Mouse (Mus musculus) forebrain, embryonic 10.5 days (tissue): ENCODE measurements around the gene Myod1. TPM values are rescaled to one million over a fixed set of nuclear protein-coding genes. Genes with fewer than 3 reads are reported as not detected.

Experiments used
- DNase-seq: peaks from one replicate; pipeline ENCODE4 v3.0.0-alpha.2; 2017; ENCODE audit warnings: low spot score; ENCODE audit errors: extremely low spot score
- H3K27ac ChIP-seq: fragments of 300-500 bp; sonication (generic); 2 replicates; pipeline ENCODE4 v1.5.1; 2016; ENCODE audit warnings: mild to moderate bottlenecking
- H3K27me3 ChIP-seq: fragments of 300-500 bp; sonication (generic); 2 replicates; pipeline ENCODE4 v1.6.1; 2016; ENCODE audit warnings: mild to moderate bottlenecking; ENCODE audit not compliant: poor library complexity, severe bottlenecking
- H3K36me3 ChIP-seq: fragments of 300-500 bp; sonication (generic); replicated peaks from 2 replicates; pipeline ENCODE4 v1.6.1; 2016; ENCODE audit warnings: mild to moderate bottlenecking, moderate library complexity
- H3K4me1 ChIP-seq: fragments of 300-500 bp; sonication (generic); 2 replicates; pipeline ENCODE4 v1.6.1; 2016
- H3K4me3 ChIP-seq: fragments of 300-500 bp; sonication (generic); 2 replicates; pipeline ENCODE4 v1.5.1; 2016; ENCODE audit warnings: mild to moderate bottlenecking, moderate library complexity
- H3K9me3 ChIP-seq: fragments of 300-500 bp; sonication (generic); 2 replicates; pipeline ENCODE4 v1.6.1; 2016; ENCODE audit warnings: mild to moderate bottlenecking, moderate library complexity
- WGBS: fragments of 180-500 bp; shearing (Covaris S2); methylation state at CpG from one replicate; pipeline ENCODE4 v1.1.7; 2016; 5-methylcytosine and 5-hydroxymethylcytosine counted together
- polyA plus RNA-seq: library from polyadenylated mRNA; unstranded; fragments of >200 nt; fragmentation: Nextera tagmentation; extraction: Ambion mirVana; gene quantifications from 2 replicates; pipeline ENCODE4 v1.2.1, GENCODE M21; 2016

Gene Myod1
- polyA plus RNA-seq, 1 experiment from 2014 or later, result not detected

- no peak for DNase-seq
- Histone ChIP-seq H3K36me3 (no peaks in the 10 kb centered on the region), H3K9me3 (no peaks in the 10 kb centered on the region), H3K4me1 (peaks cover 25% of the 10 kb centered on the region), H3K27me3 (peaks cover 73% of the 10 kb centered on the region), H3K27ac (no peak overlapping the region), H3K4me3 (no peak overlapping the region)
- WGBS, result 73% methylated on average over 4 of the region's 4 CpGs
Observed at GRCm38 (mm10) chr7:46394933-46395332, 18.7 kb downstream of the Myod1 start.

GRCm38 (mm10) chr7:46395571-46395970, 19.3 kb downstream of the Myod1 start:
- H3K4me1 ChIP-seq, result peaks cover 25% of the 10 kb centered on the region
- peak overlapping the region; percentile 66 for H3K4me3 ChIP-seq
- H3K9me3 ChIP-seq, result no peaks in the 10 kb centered on the region
- no peaks in the 10 kb centered on the region for H3K36me3 ChIP-seq
- H3K27me3 ChIP-seq, result peaks cover 79% of the 10 kb centered on the region
- no peak for DNase-seq
- 46% methylated on average over 6 of the region's 6 CpGs for WGBS
- no peak overlapping the region for H3K27ac ChIP-seq

GRCm38 (mm10) chr7:46396231-46396927, 20.1 kb downstream of the Myod1 start, which contains the start of gene Kcnc1:
Kcnc1 (plus strand) TSS chr7:46396497.
- WGBS, result under 1% methylated on average over 92 of the region's 93 CpGs
- H3K9me3 ChIP-seq, result no peaks in the 10 kb centered on the region
- H3K4me3 ChIP-seq, result peak within 1 kb of the TSS; percentile 66
- H3K4me1 ChIP-seq, result peaks cover 25% of the 10 kb centered on the region
- peaks cover 85% of the 10 kb centered on the region for H3K27me3 ChIP-seq
- no peaks in the 10 kb centered on the region for H3K36me3 ChIP-seq
- DNase-seq, result peak; percentile 79
- H3K27ac ChIP-seq, result peak within 1 kb of the TSS; percentile 77

- 3% methylated on average over 64 of the region's 64 CpGs for WGBS
- Histone ChIP-seq H3K27ac (peak overlapping the region; percentile 77), H3K9me3 (no peaks in the 10 kb centered on the region), H3K4me1 (peaks cover 25% of the 10 kb centered on the region), H3K36me3 (no peaks in the 10 kb centered on the region), H3K27me3 (peaks cover 88% of the 10 kb centered on the region), H3K4me3 (peak overlapping the region; percentile 66)
- no peak for DNase-seq
Observed at GRCm38 (mm10) chr7:46396928-46397731, 20.9 kb downstream of the Myod1 start.

- Histone ChIP-seq H3K36me3 (no peaks in the 10 kb centered on the region), H3K4me3 (peak overlapping the region; percentile 66), H3K4me1 (peaks cover 25% of the 10 kb centered on the region), H3K27ac (no peak overlapping the region), H3K27me3 (peaks cover 86% of the 10 kb centered on the region), H3K9me3 (no peaks in the 10 kb centered on the region)
- DNase-seq, result no peak
- 14% methylated on average over 70 of the region's 70 CpGs for WGBS
Observed at GRCm38 (mm10) chr7:46397732-46398333, 21.6 kb downstream of the Myod1 start.

GRCm38 (mm10) chr7:46398612-46399011, 22.3 kb downstream of the Myod1 start:
- Histone ChIP-seq H3K27ac (no peak overlapping the region), H3K4me3 (no peak overlapping the region), H3K27me3 (peaks cover 79% of the 10 kb centered on the region), H3K36me3 (no peaks in the 10 kb centered on the region), H3K9me3 (no peaks in the 10 kb centered on the region), H3K4me1 (peaks cover 25% of the 10 kb centered on the region)
- DNase-seq, result no peak
- WGBS, result 73% methylated on average over 4 of the region's 4 CpGs

GRCm38 (mm10) chr7:46399676-46400075, 23.4 kb downstream of the Myod1 start:
- WGBS, result 91% methylated on average over 1 of the region's 1 CpGs
- no peaks in the 10 kb centered on the region for H3K9me3 ChIP-seq
- no peak overlapping the region for H3K4me3 ChIP-seq
- DNase-seq, result no peak
- no peaks in the 10 kb centered on the region for H3K36me3 ChIP-seq
- H3K4me1 ChIP-seq, result peaks cover 25% of the 10 kb centered on the region
- peaks cover 69% of the 10 kb centered on the region for H3K27me3 ChIP-seq
- H3K27ac ChIP-seq, result no peak overlapping the region

GRCm38 (mm10) chr7:46400346-46400745, 24.1 kb downstream of the Myod1 start:
- H3K4me1 ChIP-seq, result peaks cover 25% of the 10 kb centered on the region
- H3K27ac ChIP-seq, result no peak overlapping the region
- DNase-seq, result no peak
- H3K36me3 ChIP-seq, result no peaks in the 10 kb centered on the region
- no peaks in the 10 kb centered on the region for H3K9me3 ChIP-seq
- peaks cover 68% of the 10 kb centered on the region for H3K27me3 ChIP-seq
- 59% methylated on average over 8 of the region's 8 CpGs for WGBS
- no peak overlapping the region for H3K4me3 ChIP-seq

- WGBS, result 73% methylated on average over 3 of the region's 3 CpGs
- Histone ChIP-seq H3K9me3 (no peaks in the 10 kb centered on the region), H3K27ac (no peak overlapping the region), H3K27me3 (peaks cover 56% of the 10 kb centered on the region), H3K4me3 (no peak overlapping the region), H3K4me1 (peaks cover 15% of the 10 kb centered on the region), H3K36me3 (no peaks in the 10 kb centered on the region)
- no peak for DNase-seq
Observed at GRCm38 (mm10) chr7:46401371-46402180, 25.3 kb downstream of the Myod1 start.

GRCm38 (mm10) chr7:46403616-46404485, 27.6 kb downstream of the Myod1 start:
- DNase-seq, result no peak
- H3K4me1 ChIP-seq, result no peaks in the 10 kb centered on the region
- H3K36me3 ChIP-seq, result no peaks in the 10 kb centered on the region
- H3K9me3 ChIP-seq, result no peaks in the 10 kb centered on the region
- H3K4me3 ChIP-seq, result no peak overlapping the region
- no peak overlapping the region for H3K27ac ChIP-seq
- peaks cover 33% of the 10 kb centered on the region for H3K27me3 ChIP-seq
- 86% methylated on average over 15 of the region's 15 CpGs for WGBS

GRCm38 (mm10) chr7:46404756-46405155, 28.5 kb downstream of the Myod1 start:
- no peaks in the 10 kb centered on the region for H3K36me3 ChIP-seq

More at GRCm38 (mm10) chr7:46404756-46405155, 28.5 kb downstream of the Myod1 start:
- 87% methylated on average over 7 of the region's 7 CpGs for WGBS
- H3K9me3 ChIP-seq, result no peaks in the 10 kb centered on the region
- H3K4me3 ChIP-seq, result no peak overlapping the region
- peaks cover 24% of the 10 kb centered on the region for H3K27me3 ChIP-seq
- no peak for DNase-seq
- H3K4me1 ChIP-seq, result no peaks in the 10 kb centered on the region
- no peak overlapping the region for H3K27ac ChIP-seq
